Mouse (Mus musculus): ENCODE data around the gene Gpr161.
A peak's percentile ranks its signal among the peaks of the same experiment; 100 is the strongest.
"Not testable (repeated sequence)": the region's sequence is repeated elsewhere in the genome, so short reads cannot be mapped to it uniquely, and the experiment has no call there.

Gpr161 gene

DNA sequence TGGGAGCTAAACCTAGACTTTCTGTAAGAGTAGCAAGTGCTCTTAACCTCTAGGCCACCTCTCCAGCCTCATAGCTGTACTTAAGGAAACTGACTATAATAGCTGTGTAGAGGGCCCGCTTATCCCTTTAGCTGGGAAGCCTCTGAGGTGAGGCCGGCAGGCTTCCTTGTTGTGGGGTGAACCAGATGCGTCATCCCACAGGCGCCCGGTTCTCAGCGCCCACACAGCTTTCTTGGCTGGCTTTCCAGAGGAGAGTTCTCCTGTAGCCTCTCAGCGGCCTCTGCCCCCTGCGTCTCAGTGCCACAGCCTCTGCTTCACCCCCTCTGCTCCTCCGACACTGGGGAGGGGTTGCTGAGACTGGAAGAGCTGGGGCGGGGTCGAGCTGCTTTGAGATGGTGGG lies 20.8 kb downstream of the Gpr161 start:
- no peak for DNase-seq (ENCODE audit: low read depth, low spot score)

DNA sequence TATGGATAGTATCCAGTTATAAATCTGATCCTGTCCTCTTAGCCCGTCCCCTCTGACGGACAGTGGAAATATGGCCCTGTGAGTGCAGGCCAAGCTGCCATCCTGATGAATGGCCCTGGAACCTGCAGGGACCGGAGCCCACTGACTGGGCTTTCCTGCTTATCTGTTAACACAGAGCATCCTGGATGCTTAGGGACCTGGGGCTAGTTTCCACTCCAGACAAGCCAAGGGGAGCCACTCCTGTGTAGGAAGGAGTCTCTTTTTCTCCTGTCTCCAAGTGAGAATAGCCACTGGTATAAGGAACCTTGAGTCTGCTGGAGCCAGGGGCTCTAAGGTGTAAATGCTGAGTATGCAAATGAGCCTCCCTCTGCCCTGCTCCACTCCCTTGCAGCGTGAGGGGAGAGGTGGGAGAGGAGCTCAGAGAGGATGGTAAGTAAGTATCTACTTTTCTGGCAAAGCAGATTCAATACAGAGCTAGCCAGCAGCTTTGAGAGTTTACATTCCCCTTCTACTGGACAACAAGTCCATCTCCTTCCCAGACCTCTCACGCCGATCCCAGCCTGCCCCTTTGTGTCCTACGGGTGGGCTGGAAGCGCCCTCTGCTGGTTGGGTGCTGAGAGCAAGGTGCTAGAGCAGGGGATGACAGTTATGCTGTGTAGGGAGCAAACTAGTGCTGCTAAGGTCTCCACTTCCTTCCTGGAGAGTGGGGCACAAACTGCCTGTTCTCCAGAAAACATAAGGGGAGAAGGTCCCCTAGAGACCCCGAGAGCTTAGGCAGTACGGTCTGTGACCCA lies 24.7 kb downstream of the Gpr161 start:
- DNase-seq (ENCODE audit: low read depth, low spot score), result peak; percentile 67

DNA sequence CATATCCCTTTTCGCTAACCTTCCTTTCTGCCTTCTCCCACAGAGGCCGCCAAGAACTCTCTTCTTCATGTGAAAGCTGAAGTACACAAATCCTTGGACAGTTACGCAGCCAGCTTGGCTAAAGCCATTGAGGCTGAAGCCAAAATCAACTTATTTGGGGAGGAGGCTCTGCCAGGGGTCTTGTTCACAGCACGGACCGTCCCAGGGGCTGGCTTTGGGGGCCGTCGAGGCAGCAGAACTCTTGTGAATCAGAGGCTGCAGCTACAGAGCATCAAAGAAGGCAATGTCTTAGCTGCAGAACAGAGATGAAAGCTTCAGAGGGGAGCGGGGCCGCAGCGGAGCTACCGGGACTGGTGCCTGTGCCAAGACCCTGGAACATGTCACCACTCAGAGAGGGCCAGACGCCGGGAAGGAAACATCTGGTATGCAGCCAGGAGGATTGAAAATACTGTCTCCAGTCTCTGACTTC lies 25.8 kb downstream of the Gpr161 start:
- DNase-seq (ENCODE audit: low read depth, low spot score), result peak; percentile 26

DNA sequence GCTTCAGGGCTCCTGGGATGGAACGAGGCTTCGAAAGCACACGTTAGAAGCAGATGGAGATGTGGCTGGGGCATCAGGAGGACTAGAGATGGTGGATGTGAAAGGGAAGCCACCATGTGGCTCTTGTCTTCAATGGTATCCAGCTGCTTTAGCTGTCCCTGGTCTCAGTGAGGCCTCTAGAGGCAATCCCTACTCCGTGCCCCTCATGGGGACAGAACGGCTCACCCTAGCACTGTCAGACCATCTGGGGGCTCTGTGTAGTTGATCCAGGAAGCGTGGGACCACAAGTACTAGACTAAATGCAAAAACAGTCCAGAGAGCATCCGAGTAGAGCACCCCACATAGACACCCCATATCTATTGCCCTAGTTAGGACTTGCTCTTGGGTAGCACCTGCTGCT lies 26.3 kb downstream of the Gpr161 start:
- no peak for DNase-seq (ENCODE audit: low read depth, low spot score)

DNA sequence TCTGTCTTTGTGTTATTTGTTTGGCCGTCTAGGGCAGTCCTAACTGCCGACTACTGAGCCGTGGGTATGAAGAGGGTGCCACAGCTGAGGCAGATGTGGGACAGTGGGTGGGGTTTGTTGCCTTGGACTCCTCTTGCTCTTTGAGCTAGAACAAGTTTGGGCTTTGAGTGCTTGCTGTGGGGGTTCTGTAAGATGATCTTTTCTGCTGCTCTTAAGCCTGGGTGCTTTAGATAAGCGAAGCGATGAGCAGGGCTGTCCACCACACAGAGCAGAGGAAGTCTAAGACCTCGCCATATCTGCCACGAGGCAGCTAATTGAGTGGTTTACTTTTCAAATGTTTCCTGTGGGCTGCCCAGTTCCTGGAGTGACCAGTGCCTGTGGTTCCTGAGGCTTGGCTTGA lies 27.3 kb downstream of the Gpr161 start:
- DNase-seq (ENCODE audit: low read depth, low spot score), result no peak

DNA sequence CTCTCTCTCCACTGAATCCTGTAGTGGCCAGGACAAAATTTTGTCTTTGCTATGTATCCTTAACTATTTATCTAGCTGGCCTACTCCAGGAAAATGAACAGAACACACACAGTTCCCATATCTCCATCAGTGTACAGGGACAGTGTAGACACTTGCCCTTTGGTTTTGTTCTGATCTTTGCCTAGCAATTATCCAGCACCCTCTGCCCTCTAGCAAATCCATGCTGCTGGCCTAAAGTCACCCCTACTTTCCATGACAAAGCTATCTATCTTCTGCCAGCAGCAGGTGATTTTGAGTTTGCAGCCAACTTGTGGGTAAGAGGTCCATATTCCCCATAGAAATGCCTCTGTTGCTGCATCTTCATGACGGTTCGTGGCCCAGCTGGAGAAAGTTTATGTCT lies 31.8 kb downstream of the Gpr161 start:
- DNase-seq (ENCODE audit: low read depth, low spot score), result no peak

DNA sequence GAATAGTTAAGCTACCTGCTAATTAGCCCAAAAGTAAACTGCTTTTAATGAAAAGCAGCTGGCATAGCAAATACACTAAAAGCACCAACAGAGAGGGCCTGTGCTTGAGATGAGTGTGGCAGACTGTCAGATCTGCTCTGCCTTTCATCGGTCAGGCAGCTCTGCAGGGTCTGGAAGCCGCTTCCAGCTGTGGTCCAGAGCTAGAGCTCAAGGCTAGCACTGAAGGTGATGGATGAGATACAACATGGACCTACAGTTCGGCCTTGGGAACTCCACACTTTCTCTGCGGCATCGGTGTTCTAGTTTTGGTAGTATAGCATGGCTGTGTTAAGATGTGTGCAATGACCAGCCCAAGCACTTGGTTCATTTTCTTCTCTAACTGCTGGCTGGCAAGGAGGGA lies 32.2 kb downstream of the Gpr161 start:
- DNase-seq (ENCODE audit: low read depth, low spot score), result no peak

DNA sequence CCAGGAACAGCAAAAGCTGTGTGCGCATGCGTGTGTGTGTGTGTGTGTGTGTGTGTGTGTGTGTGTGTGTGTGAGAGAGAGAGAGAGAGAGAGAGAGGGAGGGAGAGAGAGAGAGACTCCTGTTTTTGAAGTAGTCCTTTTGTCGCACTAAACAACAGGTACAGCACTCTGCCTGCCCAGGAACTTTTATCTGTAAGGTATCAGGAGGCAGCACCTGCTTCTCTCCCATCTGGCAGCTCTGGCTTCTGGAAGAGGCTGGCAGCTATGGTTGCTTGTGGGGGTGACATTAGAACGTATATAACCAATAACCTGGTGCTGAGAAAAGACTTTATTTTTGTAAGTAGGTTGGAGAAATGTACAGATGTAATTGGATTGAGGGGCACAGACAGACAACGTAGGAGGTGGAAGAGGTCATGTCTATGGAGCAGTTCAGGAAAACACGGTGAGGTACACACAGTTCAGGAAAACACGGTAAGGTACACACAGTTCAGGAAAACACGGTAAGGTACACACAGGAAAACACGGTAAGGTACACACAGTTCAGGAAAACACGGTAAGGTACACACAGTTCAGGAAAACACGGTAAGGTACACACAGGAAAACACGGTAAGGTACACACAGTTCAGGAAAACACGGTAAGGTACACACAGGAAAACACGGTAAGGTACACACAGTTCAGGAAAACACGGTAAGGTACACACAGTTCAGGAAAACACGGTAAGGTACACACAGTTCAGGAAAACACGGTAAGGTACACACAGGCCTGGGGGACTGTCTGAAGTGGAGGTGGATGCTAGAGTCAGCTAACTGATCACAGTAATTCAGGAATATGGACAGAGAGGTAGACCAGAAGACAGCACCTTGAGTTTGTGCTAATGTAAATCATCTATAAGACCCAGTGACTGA lies 33.0 kb downstream of the Gpr161 start:
- not testable (repeated sequence) for DNase-seq (ENCODE audit: low read depth, low spot score)

DNA sequence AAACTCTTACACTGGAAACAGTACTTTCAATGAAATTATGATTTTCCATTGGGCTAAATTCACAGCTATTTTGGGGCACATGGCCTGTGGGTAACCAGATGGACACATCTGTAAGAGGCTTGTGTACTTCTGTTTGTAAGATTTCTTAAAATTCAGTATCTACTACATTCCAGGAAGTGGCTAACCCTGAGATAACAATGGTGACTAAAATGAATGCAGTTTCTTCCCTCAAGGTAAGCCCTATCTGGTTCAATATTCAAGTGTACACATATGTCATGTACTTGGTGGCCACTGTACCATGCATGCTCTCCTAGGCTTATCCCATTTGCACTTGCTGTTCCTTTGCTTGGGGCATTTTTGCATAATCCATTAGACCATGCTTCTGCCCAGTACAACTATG lies 35.3 kb downstream of the Gpr161 start:
- no peak for DNase-seq (ENCODE audit: low read depth, low spot score)

DNA sequence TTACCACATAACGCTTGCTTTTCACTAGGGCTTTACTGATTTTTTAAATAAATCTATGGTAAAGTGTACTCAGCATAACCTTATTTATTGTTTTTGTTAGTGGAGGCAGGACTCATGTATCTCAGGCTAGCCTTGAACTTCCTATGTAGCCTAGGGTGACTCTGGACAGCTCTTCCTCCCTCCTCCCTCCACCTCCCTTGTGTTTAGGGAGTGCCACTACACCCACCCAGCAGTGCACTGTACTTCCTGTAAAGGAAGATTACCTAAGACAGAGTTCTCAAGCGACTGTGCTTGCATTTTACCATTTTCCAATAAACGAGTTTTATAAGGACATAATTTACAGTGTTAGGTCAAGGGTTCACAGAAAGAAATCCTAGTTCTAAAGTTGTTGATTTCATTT lies 37.2 kb downstream of the Gpr161 start:
- no peak for DNase-seq (ENCODE audit: low read depth, low spot score)

DNA sequence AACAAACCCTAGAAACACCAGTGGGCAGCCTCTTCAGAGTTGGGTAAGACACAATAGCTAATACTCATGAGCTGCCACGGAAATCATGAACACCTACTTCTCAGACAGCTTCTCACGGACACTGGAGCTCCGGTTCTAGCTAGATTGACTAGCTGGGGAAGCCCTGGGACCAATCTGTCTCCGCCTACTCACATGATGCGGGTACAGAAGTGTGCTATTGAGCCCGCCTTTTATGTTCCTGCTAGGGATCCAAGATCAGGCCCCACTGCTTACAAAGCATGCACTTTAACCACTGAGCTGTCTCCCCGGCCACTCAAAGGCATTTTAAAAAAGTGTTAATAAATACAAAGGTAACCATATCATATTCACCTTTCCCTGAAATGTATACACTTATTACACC lies 46.5 kb downstream of the Gpr161 start:
- DNase-seq (ENCODE audit: low read depth, low spot score), result no peak

DNA sequence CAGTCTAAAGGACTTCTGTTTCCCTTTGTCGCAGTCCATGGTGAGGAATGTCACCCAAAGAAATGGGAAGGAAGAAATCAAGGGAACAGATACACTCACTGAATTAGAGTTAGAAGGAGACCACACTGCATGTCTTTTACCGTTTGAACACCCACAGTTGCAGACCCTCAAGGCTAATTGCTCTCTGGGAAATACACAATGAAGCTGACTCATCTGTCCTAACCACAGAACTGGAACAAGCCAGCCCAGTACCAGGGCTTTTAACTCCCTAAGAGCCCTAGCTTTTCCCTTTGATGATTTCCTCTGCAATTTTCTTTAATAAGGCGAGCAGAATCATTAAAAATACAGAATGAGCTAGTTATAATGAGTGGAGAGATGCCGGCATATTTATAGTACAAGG lies 48.9 kb downstream of the Gpr161 start:
- DNase-seq (ENCODE audit: low read depth, low spot score), result no peak

DNA sequence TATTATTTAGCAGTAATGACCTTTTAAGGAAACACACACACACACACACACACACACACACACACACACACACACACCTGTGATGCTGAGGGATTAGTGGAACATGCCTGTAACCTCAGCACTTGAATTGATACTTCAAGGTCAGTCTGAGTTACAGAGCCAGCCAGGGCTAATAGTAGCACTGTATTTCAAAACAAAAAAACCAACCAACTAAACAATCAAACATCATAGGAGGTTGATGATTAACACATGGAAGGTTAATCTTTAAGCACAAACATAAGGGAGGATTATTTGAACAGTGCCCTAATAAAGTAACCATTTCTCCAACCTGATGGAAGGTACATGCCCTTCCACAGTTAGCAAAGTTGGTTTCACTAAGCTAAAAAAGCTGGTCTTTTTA lies 53.0 kb downstream of the Gpr161 start:
- DNase-seq (ENCODE audit: low read depth, low spot score), result no peak

DNA sequence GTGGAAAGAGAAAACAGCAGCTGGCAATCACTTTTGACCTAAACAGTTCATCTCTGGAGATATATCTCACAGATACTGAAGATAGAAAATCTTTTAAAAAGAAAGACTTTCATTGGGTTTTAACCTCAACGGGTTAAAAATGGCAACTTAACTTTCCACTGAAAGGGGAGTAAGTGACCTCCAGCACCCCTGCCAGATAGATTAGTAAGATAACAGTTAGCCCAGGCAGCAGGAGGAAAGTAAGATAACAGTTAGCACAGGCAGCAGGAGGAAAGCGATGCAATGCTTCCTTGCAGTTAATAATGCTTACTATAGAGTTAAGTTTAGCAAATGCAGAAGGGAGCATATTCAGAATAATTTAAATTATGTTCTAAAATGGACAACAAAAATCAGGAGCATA lies 60.8 kb downstream of the Gpr161 start:
- DNase-seq (ENCODE audit: low read depth, low spot score), result no peak

DNA sequence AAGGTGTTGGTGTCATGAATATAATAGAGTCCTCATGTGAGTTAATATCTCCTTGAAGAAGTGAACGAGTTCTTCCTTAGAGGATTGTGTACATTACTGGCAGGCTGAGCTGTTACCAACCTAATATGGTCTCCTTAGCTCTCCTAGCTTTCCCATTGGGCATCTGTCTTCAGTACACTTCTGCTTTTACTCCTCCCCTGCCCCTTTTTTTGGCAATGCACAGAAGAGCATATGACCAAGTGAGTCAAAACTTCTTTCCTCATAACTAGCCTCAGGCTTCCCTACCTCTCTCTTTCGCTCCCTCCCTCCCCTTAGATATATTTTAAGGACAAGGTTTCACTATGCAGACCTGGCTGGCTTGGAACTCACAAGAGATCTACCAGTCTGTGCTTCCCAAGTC lies 67.7 kb downstream of the Gpr161 start:
- no peak for DNase-seq (ENCODE audit: low read depth, low spot score)

DNA sequence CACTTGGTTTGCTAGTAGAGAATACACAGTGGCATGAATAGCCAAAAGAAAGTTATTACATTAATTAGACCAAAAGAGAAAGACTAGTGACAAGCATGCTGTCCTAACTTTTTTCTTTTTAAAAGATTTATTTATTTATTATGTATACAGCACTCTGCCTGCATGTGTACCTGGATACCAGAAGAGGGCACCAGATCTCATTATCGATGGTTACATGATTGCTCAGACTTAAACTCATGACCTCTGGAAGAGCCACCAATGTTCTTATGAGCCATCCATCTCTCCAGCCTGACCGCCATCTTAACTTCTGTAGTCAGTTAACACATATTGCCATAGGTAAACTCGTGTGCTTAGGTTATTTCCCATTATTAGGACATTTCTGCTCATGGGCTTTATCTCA lies 69.5 kb downstream of the Gpr161 start:
- DNase-seq (ENCODE audit: low read depth, low spot score), result no peak

DNA sequence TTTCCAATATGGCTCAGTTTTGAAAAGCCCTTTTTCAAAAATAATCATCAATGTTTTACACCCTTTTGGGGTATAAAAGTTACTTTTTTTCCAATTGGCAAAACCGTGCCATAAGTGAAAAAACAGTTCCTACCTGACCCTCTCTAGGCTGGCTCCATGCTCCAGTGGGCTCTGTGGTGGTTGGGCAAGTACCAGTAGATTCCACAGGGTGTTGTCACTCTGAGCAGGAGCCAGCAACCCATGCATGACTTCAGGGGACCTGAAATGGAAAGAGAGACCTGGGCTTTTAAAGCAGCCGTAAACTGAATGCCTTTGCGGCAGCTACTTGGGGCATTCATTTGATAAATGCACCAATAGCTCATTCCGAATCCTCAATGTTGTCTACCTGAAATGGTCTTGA lies 75.4 kb downstream of the Gpr161 start:
- DNase-seq (ENCODE audit: low read depth, low spot score), result no peak

DNA sequence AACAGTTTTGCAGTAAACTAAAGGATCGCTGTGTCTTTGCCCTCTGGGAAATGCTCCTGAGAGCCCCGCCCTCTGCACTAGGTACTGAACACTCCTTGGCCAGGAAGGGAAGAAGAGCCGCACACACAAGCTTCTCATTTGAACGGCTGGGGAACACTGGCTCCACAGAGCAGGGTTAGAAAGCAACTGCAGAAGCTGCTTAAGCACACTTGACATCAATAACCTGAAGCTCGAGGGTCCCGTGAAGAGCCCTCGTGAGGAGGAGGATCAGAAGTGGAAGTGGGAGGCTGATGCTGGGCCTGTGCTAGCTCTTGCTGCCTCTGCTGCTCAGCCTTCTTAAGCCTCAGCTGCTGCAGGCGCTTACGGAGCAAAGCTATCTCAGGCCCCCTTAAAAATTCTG lies 78.2 kb downstream of the Gpr161 start:
- no peak for DNase-seq (ENCODE audit: low read depth, low spot score)

All from skeletal muscle tissue, adult 2 months (tissue).